Mouse (Mus musculus) heart, embryonic 14.5 days (tissue): ENCODE data around the gene Yju2. TPM values are rescaled to one million over a fixed set of nuclear protein-coding genes. Genes with fewer than 3 reads are reported as not detected.

Experiments
- ATAC-seq: fragments of 200-750 bp; cut with Nextera tagmentation; 2 replicates; pipeline ENCODE4 v1.8.0; 2017; ENCODE audit warnings: low read depth, moderate TSS enrichment; ENCODE audit not compliant: insufficient number of reproducible peaks, insufficient read depth, low FRiP score
- H3K27ac ChIP-seq, 2 experiments: fragments of 200-500 bp in 1 of 2; fragments of 300-500 bp in 1 of 2; sonication (generic) in 1 of 2; replicated peaks in 1 of 2; 2 replicates each; pipeline ENCODE4 v1.5.1; 2012 to 2014; ENCODE audit warnings: low read depth in 2 of 2, low read length in 2 of 2, control low read depth in 1 of 2, mild to moderate bottlenecking in 1 of 2, mixed read lengths in 1 of 2; ENCODE audit not compliant: control insufficient read depth in 1 of 2, insufficient read depth in 1 of 2
- H3K27me3 ChIP-seq: fragments of 300-500 bp; sonication (generic); 2 replicates; pipeline ENCODE4 v1.6.1; 2014; ENCODE audit warnings: mild to moderate bottlenecking, low read length, control low read depth; ENCODE audit not compliant: control insufficient read depth, insufficient read depth
- H3K36me3 ChIP-seq: fragments of 300-500 bp; sonication (generic); 2 replicates; pipeline ENCODE4 v1.6.1; 2014; ENCODE audit warnings: mild to moderate bottlenecking, control low read depth, low read length, mixed read lengths; ENCODE audit not compliant: control insufficient read depth, insufficient read depth
- H3K4me1 ChIP-seq, 2 experiments: fragments of 200-500 bp in 1 of 2; fragments of 300-500 bp in 1 of 2; sonication (generic) in 1 of 2; 2 replicates each; pipeline ENCODE4 v1.6.1; 2012 to 2014; ENCODE audit warnings: low read length in 2 of 2, control low read depth in 1 of 2, mixed read lengths in 1 of 2; ENCODE audit not compliant: control insufficient read depth in 2 of 2, insufficient read depth in 2 of 2
- H3K4me2 ChIP-seq: fragments of 300-500 bp; sonication (generic); 2 replicates; pipeline ENCODE4 v1.6.1; 2014; ENCODE audit warnings: mild to moderate bottlenecking, low read length
- H3K4me3 ChIP-seq, 2 experiments: fragments of 200-500 bp in 1 of 2; fragments of 300-500 bp in 1 of 2; sonication (generic) in 1 of 2; 2 replicates each; pipeline ENCODE4 v1.5.1; 2012 to 2014; ENCODE audit warnings: low read length in 2 of 2, mild to moderate bottlenecking in 2 of 2, control low read depth in 1 of 2, low read depth in 1 of 2, moderate library complexity in 1 of 2; ENCODE audit not compliant: control insufficient read depth in 1 of 2, insufficient read depth in 1 of 2
- H3K9ac ChIP-seq: fragments of 300-500 bp; sonication (generic); 2 replicates; pipeline ENCODE4 v1.6.1; 2014; ENCODE audit warnings: mild to moderate bottlenecking, low read length
- H3K9me3 ChIP-seq: fragments of 300-500 bp; sonication (generic); 2 replicates; pipeline ENCODE4 v1.6.1; 2016; ENCODE audit warnings: low read length, control low read depth; ENCODE audit not compliant: control insufficient read depth
- WGBS: fragments of 180-500 bp; shearing (Covaris S2); extraction: QIAGEN DNeasy Blood & Tissue Kit; methylation state at CpG from one replicate; pipeline ENCODE4 v1.1.7; 2014; 5-methylcytosine and 5-hydroxymethylcytosine counted together
- polyA plus RNA-seq: library from polyadenylated mRNA; unstranded; fragments of >200 nt; fragmentation: Nextera tagmentation; extraction: Ambion mirVana; gene quantifications from 2 replicates; pipeline ENCODE4 v1.2.1, GENCODE M21; 2014

The Yju2 gene
- polyA plus RNA-seq, 1 experiment from 2014 or later: 13.5 TPM

GRCm38 (mm10) chr17:55945696-55946095, 13.2 kb upstream of the Yju2 start:
- Histone ChIP-seq H3K4me1 (0 out of 4 replicates have a peak, but pooled peaks cover 0 to 5% of the 10 kb centered on the region in 2 experiments), H3K36me3 (peaks cover 4% of the 10 kb centered on the region; the same call in 1 of the 2 replicates), H3K27me3 (no peaks in the 10 kb centered on the region), H3K4me3 (peak overlapping the region; percentile 40 to 44), H3K9ac (peak overlapping the region; percentile 73), H3K27ac (peak overlapping the region; percentile 54 to 90; a peak in 3 of 4 replicates), H3K4me2 (peak overlapping the region; percentile 80), H3K9me3 (no peaks in the 10 kb centered on the region)
- WGBS: 29% methylated on average over 5 of the region's 5 CpGs
- no peak for ATAC-seq

DNA sequence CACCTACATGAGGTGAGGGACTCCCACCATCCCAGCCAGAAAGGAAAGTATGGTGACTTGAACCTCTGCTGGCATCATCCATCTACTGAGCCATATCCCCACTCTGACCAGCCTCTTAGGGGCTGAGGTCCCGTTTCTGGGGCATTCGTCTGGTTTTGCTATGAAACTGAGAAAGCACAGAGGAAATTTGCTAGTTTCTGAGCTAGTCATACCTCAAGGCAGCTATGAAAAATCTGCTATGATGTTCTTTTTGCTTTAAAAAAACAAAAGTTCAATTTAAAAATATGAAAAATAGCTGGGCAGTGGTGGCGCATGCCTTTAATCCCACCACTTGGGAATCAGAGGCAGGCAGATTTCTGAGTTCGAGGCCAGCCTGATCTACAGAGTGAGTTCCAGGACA, 10.3 kb upstream of the Yju2 start:
- 81% methylated on average over 4 of the region's 4 CpGs for WGBS
- H3K27me3 ChIP-seq: no peaks in the 10 kb centered on the region
- H3K9ac ChIP-seq: no peak overlapping the region
- ATAC-seq: no peak
- no peak overlapping the region for H3K27ac ChIP-seq
- no peaks in the 10 kb centered on the region for H3K36me3 ChIP-seq
- H3K4me2 ChIP-seq: no peak overlapping the region
- H3K4me3 ChIP-seq: no peak overlapping the region
- H3K9me3 ChIP-seq: no peaks in the 10 kb centered on the region
- H3K4me1 ChIP-seq: 0 out of 4 replicates have a peak, but pooled peaks cover 0 to 5% of the 10 kb centered on the region in 2 experiments

DNA sequence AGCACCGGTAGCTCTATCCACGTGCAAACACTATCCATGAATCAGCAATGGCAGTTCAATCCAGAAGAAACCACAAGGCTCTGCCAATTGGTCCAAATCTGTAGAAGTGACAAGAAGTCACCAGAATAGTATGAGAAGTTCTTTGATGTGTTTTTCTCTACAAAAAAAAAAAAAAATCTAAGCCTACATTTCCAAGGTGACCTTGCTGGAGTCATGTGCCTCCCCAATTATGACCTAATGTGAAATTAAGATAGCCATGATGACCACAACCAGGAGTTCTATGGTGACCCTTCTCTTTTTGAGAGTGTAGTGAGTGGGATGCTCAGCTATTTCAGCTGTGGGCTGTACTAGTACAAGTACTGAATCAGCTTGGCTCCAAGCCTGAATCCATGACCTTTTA, 9.5 kb upstream of the Yju2 start, which contains the start of gene Zfp119b:
Gene Zfp119b (minus strand): TSS at position 101 of the 400 bp plus-strand sequence.
- 87% methylated on average over 2 of the region's 2 CpGs for WGBS
- H3K9me3 ChIP-seq: no peaks in the 10 kb centered on the region
- 0 out of 4 replicates have a peak, but pooled peaks cover 0 to 5% of the 10 kb centered on the region in 2 experiments for H3K4me1 ChIP-seq
- no peaks in the 10 kb centered on the region for H3K36me3 ChIP-seq
- no peak for ATAC-seq
- no peak within 1 kb of the TSS for H3K27ac ChIP-seq
- no peak within 1 kb of the TSS for H3K4me3 ChIP-seq
- H3K9ac ChIP-seq: no peak within 1 kb of the TSS
- H3K4me2 ChIP-seq: no peak within 1 kb of the TSS
- H3K27me3 ChIP-seq: peaks cover 5% of the 10 kb centered on the region; the same call in 1 of the 2 replicates

DNA sequence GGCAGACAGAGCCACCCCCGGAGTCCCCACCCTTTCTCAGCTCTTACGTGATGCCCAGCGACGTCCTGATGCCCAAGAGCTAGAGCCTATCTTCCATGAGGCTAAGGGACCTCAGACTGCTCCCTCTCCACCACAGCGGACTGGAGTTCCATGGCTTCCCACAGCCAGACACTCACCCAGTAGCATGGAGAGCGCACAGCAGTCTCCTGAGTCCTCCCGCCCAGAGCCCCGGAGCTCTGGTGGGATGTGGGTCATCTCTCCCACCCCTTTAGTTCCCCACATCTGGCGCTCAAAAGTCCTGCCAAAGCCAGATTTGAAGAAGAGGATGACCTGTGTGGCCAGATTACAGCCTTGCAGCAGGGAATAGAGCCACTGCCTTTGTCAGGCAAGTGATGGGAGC, 8.3 kb upstream of the Yju2 start:
- WGBS: 69% methylated on average over 9 of the region's 9 CpGs
- Histone ChIP-seq H3K9ac (no peak overlapping the region), H3K27ac (no peak overlapping the region), H3K4me1 (0 out of 4 replicates have a peak, but pooled peaks cover 0 to 3% of the 10 kb centered on the region in 2 experiments), H3K4me2 (no peak overlapping the region), H3K27me3 (peaks cover 16% of the 10 kb centered on the region), H3K4me3 (no peak overlapping the region), H3K36me3 (no peaks in the 10 kb centered on the region), H3K9me3 (no peaks in the 10 kb centered on the region)
- no peak for ATAC-seq

- Histone ChIP-seq H3K36me3 (no peaks in the 10 kb centered on the region), H3K4me2 (no peak overlapping the region), H3K27me3 (peaks cover 17% of the 10 kb centered on the region), H3K4me3 (no peak overlapping the region), H3K4me1 (peaks cover 4 to 6% of the 10 kb centered on the region in 2 experiments; a peak in 2 of 4 replicates), H3K9me3 (no peaks in the 10 kb centered on the region), H3K9ac (no peak overlapping the region), H3K27ac (no peak overlapping the region)
- no peak for ATAC-seq
Measured at GRCm38 (mm10) chr17:55952041-55952440, 6.9 kb upstream of the Yju2 start.

DNA sequence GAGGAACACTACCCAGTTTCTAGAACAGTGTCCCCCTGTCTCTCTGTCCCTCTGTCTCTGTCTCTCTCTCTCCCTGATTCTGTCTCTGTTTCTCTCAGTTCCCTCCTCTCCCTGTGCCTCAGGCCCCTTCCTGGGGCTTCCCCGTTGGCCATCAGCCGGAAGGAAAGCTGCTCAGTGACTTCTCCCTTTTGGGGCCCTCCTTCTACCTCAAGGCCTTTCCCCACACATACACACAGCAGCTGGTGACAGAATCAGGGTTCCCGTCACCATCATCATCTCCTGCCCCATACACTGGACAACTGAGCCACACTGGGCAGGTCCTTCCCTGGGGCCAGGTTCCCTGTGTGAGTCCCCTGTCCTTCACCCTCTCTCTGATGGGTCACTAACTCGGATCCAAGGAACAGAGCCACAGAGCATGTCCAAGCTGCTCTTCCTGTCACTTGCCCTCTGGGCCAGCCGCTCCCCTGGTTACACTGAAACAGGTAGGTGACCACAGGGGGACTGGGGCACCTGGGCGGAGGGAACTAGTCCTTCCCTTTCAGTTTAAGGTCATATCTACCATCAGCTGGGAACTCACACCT, 6.4 kb upstream of the Yju2 start, which contains the start of gene Ebi3:
Gene Ebi3 (plus strand): TSS at position 194 of the 581 bp plus-strand sequence.
- no peak within 1 kb of the TSS for H3K27ac ChIP-seq
- peaks cover 8% of the 10 kb centered on the region in 2 experiments; a peak in 2 of 4 replicates for H3K4me1 ChIP-seq
- peaks cover 17% of the 10 kb centered on the region for H3K27me3 ChIP-seq
- no peak for ATAC-seq
- H3K9ac ChIP-seq: no peak within 1 kb of the TSS
- H3K9me3 ChIP-seq: no peaks in the 10 kb centered on the region
- 62% methylated on average over 6 of the region's 6 CpGs for WGBS
- no peak within 1 kb of the TSS for H3K4me3 ChIP-seq
- no peaks in the 10 kb centered on the region for H3K36me3 ChIP-seq
- H3K4me2 ChIP-seq: no peak within 1 kb of the TSS

GRCm38 (mm10) chr17:55953751-55954150, 5.1 kb upstream of the Yju2 start:
- H3K27me3 ChIP-seq: peaks cover 17% of the 10 kb centered on the region
- no peak for ATAC-seq
- H3K36me3 ChIP-seq: no peaks in the 10 kb centered on the region
- 60% methylated on average over 6 of the region's 6 CpGs for WGBS
- peaks cover 10 to 11% of the 10 kb centered on the region in 2 experiments for H3K4me1 ChIP-seq
- H3K9ac ChIP-seq: no peak overlapping the region
- no peak overlapping the region for H3K4me3 ChIP-seq
- H3K9me3 ChIP-seq: no peaks in the 10 kb centered on the region
- H3K27ac ChIP-seq: no peak overlapping the region
- H3K4me2 ChIP-seq: no peak overlapping the region
